Mouse (Mus musculus): ENCODE data around the gene Wnt3a. TPM values are rescaled to one million over a fixed set of nuclear protein-coding genes. Genes with fewer than 3 reads are reported as not detected.

Gene Wnt3a
- polyA plus RNA-seq, 1 experiment = 15.4 TPM

- peaks cover 6% of the 10 kb centered on the region for H3K4me1 ChIP-seq (ENCODE audit: control insufficient read depth, insufficient read depth, low read length)
These were observed 18.7 kb upstream of the Wnt3a start for GRCm38 (mm10) chr11:59309106-59309805.

GRCm38 (mm10) chr11:59308625-59309024, 18.1 kb upstream of the Wnt3a start:
- Histone ChIP-seq H3K4me3 (replicated peaks; ENCODE audit: extremely low read depth, low read depth, low read length) (no peak overlapping the region), H3K4me1 (ENCODE audit: control insufficient read depth, insufficient read depth, low read length) (peaks cover 6% of the 10 kb centered on the region)
- TF ChIP-seq POLR2A (IDR thresholded peaks at IDR 0.05; ENCODE audit: borderline replicate concordance, extremely low read depth, low read depth, low read length) (no peak), CTCF (IDR thresholded peaks at IDR 0.05; ENCODE audit: insufficient read depth, low read length) (no peak)
- DNase-seq = no peak
- WGBS = 55% methylated on average over 6 of the region's 6 CpGs

More at GRCm38 (mm10) chr11:59309106-59309805, 18.7 kb upstream of the Wnt3a start:
- DNase-seq = no peak
- 29% methylated on average over 12 of the region's 12 CpGs for WGBS
- no peak overlapping the region for H3K4me3 ChIP-seq (replicated peaks; ENCODE audit: extremely low read depth, low read depth, low read length)
- TF ChIP-seq POLR2A (IDR thresholded peaks at IDR 0.05; ENCODE audit: borderline replicate concordance, extremely low read depth, low read depth, low read length) (no peak), CTCF (IDR thresholded peaks at IDR 0.05; ENCODE audit: insufficient read depth, low read length) (no peak)

- no peak for TF ChIP-seq POLR2A (IDR thresholded peaks at IDR 0.05; ENCODE audit: borderline replicate concordance, extremely low read depth, low read depth, low read length)
- no peak for TF ChIP-seq CTCF (IDR thresholded peaks at IDR 0.05; ENCODE audit: insufficient read depth, low read length)
- H3K4me1 ChIP-seq (ENCODE audit: control insufficient read depth, insufficient read depth, low read length) = peaks cover 6% of the 10 kb centered on the region
- 22% methylated on average over 12 of the region's 12 CpGs for WGBS
- H3K4me3 ChIP-seq (replicated peaks; ENCODE audit: extremely low read depth, low read depth, low read length) = no peak overlapping the region
- no peak for DNase-seq
These were observed 17.6 kb upstream of the Wnt3a start for GRCm38 (mm10) chr11:59308164-59308542.

- Histone ChIP-seq H3K4me3 (replicated peaks; ENCODE audit: extremely low read depth, low read depth, low read length) (peak overlapping the region; percentile 43), H3K4me1 (ENCODE audit: control insufficient read depth, insufficient read depth, low read length) (peaks cover 6% of the 10 kb centered on the region)
- DNase-seq = peak; percentile 89
- TF ChIP-seq CTCF (IDR thresholded peaks at IDR 0.05; ENCODE audit: insufficient read depth, low read length) (peak; percentile 39), POLR2A (IDR thresholded peaks at IDR 0.05; ENCODE audit: borderline replicate concordance, extremely low read depth, low read depth, low read length) (no peak)
- 1% methylated on average over 45 of the region's 45 CpGs for WGBS
These were observed 17.0 kb upstream of the Wnt3a start for GRCm38 (mm10) chr11:59307422-59308163.

GRCm38 (mm10) chr11:59306461-59307421, 16.2 kb upstream of the Wnt3a start, which contains the start of gene Wnt9a:
Gene Wnt9a, plus strand, starts transcription at chr11:59306928.
- Histone ChIP-seq H3K4me3 (replicated peaks; ENCODE audit: extremely low read depth, low read depth, low read length) (peak within 1 kb of the TSS; percentile 59), H3K4me1 (ENCODE audit: control insufficient read depth, insufficient read depth, low read length) (peaks cover 6% of the 10 kb centered on the region)
- peak; percentile 58; the same call in 1 of the 2 replicates for TF ChIP-seq POLR2A (IDR thresholded peaks at IDR 0.05; ENCODE audit: borderline replicate concordance, extremely low read depth, low read depth, low read length)
- TF ChIP-seq CTCF (IDR thresholded peaks at IDR 0.05; ENCODE audit: insufficient read depth, low read length) = no peak
- peak; percentile 63 for DNase-seq
- 2% methylated on average over 124 of the region's 128 CpGs for WGBS

- DNase-seq = no peak
- WGBS = 8% methylated on average over 10 of the region's 10 CpGs
- Histone ChIP-seq H3K4me3 (replicated peaks; ENCODE audit: extremely low read depth, low read depth, low read length) (no peak overlapping the region), H3K4me1 (ENCODE audit: control insufficient read depth, insufficient read depth, low read length) (peaks cover 4% of the 10 kb centered on the region)
- TF ChIP-seq CTCF (IDR thresholded peaks at IDR 0.05; ENCODE audit: insufficient read depth, low read length) (no peak), POLR2A (IDR thresholded peaks at IDR 0.05; ENCODE audit: borderline replicate concordance, extremely low read depth, low read depth, low read length) (no peak)
These were observed 15.3 kb upstream of the Wnt3a start for GRCm38 (mm10) chr11:59305821-59306215.

GRCm38 (mm10) chr11:59305008-59305820, 14.7 kb upstream of the Wnt3a start:
- 29% methylated on average over 22 of the region's 22 CpGs for whole genome bisulfite sequencing
- no peak overlapping the region for H3K4me3 ChIP-seq (replicated peaks; ENCODE audit: extremely low read depth, low read depth, low read length)

More at GRCm38 (mm10) chr11:59305008-59305820, 14.7 kb upstream of the Wnt3a start:
- TF ChIP-seq POLR2A (IDR thresholded peaks at IDR 0.05; ENCODE audit: borderline replicate concordance, extremely low read depth, low read depth, low read length) = no peak
- no peak for TF ChIP-seq CTCF (IDR thresholded peaks at IDR 0.05; ENCODE audit: insufficient read depth, low read length)
- DNase-seq = no peak
- peaks cover 4% of the 10 kb centered on the region for H3K4me1 ChIP-seq (ENCODE audit: control insufficient read depth, insufficient read depth, low read length)
